Mouse (Mus musculus): Measurements from ENCODE around the gene Ppm1h. TPM values are rescaled to one million over a fixed set of nuclear protein-coding genes. Genes with fewer than 3 reads are reported as not detected.

The Ppm1h gene
- 10 to 100 TPM; 67.7 to 79.8 (median 72.7) TPM for total RNA-seq (2022)

DNA sequence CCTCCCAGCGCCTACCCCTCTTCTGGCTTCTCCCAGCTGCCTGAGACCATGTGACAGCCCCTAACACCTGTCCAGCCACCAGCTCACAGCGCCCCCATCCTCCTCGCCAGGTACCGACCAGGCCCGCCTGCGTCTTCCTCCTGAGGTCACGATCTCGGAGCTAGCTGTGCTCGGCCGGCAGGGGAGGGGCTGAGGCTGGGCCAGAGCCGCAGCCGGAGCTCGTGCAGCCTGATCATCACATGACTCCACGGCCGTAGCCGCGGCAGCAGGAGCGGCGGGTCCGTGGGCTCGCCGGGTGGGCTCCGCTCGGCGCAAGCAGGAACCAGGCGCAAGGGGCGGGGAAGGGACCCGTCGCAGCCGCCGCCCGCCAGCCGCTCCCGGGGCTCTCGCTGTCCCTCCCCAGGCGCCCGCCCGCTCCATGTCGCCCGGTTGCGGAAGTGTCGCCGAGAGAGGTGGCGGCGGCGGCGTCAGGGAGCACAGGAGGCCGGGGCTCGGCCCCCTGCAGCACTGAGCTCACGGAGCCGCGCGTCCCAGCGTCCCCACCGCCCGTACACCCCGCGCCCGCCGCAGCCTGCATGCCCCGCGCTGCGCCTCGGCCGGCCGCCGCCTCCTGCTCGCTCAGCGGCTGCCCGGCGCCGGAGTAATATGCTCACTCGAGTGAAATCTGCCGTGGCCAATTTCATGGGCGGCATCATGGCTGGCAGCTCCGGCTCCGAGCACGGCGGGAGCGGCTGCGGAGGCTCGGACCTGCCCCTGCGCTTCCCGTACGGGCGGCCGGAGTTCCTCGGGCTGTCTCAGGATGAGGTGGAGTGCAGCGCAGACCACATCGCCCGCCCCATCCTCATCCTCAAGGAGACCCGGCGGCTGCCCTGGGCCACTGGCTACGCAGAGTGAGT is at the start of gene Ppm1h:
Gene Ppm1h (plus strand): TSS at position 222 of the 896 bp plus-strand sequence.
- DNase-seq (ENCODE audit: low spot score in 2 of 2): peak; percentile 51 to 56

- DNase-seq (ENCODE audit: low spot score in 2 of 2): no peak
Measured at GRCm38 (mm10) chr10:122629003-122629402, 49.6 kb upstream of the Ppm1h start.

- DNase-seq (ENCODE audit: low spot score in 2 of 2): no peak
Measured at GRCm38 (mm10) chr10:122639879-122640278, 38.7 kb upstream of the Ppm1h start.

DNA sequence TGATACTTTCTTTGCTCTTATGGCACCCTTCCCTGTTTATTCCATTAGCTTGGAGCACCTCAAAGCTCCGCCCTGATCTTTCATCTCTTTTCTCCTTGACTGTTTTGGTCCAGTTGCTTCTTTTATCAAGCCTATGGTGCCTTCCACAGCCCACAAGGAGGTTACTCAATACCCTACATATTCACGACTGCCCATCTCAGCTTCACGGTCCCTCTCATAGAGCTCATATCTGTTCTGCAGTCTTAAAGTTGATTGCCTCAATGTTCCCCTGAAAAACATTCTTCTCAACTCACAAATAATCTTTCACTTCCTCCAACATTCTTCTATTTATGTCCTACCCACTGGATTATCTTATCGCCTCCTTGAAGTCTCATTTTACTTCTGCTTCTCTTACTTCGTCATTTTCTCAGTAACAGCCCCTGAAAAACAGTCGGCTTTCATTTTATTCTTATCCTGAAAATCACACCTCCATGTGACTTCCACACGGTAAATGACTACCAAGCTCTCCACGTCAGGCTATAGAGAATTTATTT is 37.2 kb upstream of the Ppm1h start:
- no peak for DNase-seq (ENCODE audit: low spot score in 2 of 2)

GRCm38 (mm10) chr10:122642125-122642524 is 36.4 kb upstream of the Ppm1h start:
- DNase-seq (ENCODE audit: low spot score in 2 of 2): no peak

GRCm38 (mm10) chr10:122651932-122652331 is 26.6 kb upstream of the Ppm1h start:
- no peak for DNase-seq (ENCODE audit: low spot score in 2 of 2)

GRCm38 (mm10) chr10:122652578-122652977 is 26.0 kb upstream of the Ppm1h start:
- no peak for DNase-seq (ENCODE audit: low spot score in 2 of 2)

- no peak for DNase-seq (ENCODE audit: low spot score in 2 of 2)
Measured at GRCm38 (mm10) chr10:122665652-122666051, 12.9 kb upstream of the Ppm1h start.

DNA sequence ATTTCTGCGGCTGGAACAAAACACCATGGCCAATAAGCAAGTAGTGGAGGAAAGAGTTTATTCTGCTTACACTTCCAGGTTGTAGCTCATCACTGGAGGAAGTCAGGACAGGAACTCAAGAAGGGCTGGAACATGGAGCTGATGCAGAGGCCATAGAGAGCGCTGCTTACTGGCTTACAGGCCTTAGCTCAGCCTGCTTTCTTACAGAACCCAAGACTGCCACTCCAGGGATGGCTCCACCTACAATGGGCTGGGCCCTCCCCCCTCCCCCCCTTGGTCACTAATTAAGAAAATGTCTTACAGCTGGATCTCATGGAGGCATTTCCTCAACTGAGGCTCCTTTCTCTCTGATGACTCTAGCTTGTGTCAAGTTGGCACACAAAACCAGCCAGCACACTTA is 7.3 kb upstream of the Ppm1h start:
- DNase-seq (ENCODE audit: low spot score in 2 of 2): no peak

- no peak for DNase-seq (ENCODE audit: low spot score in 2 of 2)
Measured at GRCm38 (mm10) chr10:122672044-122672443, 6.5 kb upstream of the Ppm1h start.

GRCm38 (mm10) chr10:122679437-122680045 is 979 bp downstream of the Ppm1h start:
- DNase-seq (ENCODE audit: low spot score in 2 of 2): peak; percentile 18 to 28

GRCm38 (mm10) chr10:122680387-122681084 is 2.0 kb downstream of the Ppm1h start:
- DNase-seq (ENCODE audit: low spot score in 2 of 2): peak; percentile 39 to 47

DNA sequence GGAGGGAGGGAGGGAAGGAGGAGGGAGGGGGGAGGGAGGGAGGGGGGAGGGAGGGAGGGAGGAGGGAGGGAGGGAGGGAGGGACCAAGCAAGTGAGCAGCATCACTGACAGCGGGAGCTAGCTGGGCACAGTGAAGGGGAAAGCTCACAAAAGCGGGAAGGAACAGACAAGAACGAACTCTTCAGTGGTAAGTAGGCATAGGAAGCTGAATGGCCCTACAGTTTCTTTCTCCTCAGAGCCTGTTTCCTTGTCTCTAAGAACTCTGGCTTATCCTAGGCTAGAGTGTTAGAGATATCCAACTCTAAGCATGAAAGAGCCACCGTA is 2.5 kb downstream of the Ppm1h start:
- DNase-seq (ENCODE audit: low spot score in 2 of 2): no peak

DNA sequence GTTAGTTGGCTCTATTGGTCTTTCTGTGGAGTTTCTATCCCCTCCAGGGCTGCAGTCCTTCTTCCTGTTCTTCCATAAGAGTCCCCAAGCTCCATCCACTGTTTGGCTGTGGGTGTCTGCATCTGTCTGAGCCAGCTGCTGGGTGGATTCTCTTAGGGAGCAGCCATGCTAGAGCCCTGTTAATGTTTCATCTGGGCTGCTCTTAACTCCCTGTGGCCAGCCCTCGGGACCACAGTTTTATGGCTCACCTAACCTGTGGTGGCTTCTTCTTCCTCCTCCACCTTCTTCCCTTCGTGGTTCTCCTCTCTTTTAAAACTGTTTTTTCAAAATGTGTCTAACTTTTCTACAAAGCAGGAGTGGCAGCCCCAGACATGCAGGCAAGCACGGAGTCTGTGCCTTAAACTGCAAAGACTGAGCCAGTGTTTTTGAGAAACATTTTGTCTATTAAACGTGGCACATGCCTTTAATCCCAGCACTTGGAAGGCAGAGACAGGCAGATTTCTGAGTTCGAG is 5.3 kb downstream of the Ppm1h start:
- no peak for DNase-seq (ENCODE audit: low spot score in 2 of 2)

DNA sequence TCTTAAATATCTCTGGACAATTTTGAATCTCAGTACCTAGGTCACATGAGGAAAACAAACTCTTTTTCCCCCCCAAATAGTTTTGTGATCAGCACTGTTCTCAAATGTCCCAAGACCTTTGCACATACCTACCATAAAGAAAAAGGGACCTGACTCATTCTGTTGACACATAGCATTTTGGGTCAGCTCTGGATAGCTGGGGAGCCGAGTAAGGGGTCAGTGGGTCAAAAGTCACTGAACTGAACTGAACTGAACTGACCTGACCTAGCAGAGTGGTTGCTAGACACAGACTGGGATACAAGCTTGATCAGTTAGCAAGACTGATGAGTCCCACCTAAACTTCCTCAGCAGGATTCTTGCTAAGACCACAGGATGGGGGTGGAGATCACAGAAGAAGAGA is 6.7 kb downstream of the Ppm1h start:
- no peak for DNase-seq (ENCODE audit: low spot score in 2 of 2)

DNA sequence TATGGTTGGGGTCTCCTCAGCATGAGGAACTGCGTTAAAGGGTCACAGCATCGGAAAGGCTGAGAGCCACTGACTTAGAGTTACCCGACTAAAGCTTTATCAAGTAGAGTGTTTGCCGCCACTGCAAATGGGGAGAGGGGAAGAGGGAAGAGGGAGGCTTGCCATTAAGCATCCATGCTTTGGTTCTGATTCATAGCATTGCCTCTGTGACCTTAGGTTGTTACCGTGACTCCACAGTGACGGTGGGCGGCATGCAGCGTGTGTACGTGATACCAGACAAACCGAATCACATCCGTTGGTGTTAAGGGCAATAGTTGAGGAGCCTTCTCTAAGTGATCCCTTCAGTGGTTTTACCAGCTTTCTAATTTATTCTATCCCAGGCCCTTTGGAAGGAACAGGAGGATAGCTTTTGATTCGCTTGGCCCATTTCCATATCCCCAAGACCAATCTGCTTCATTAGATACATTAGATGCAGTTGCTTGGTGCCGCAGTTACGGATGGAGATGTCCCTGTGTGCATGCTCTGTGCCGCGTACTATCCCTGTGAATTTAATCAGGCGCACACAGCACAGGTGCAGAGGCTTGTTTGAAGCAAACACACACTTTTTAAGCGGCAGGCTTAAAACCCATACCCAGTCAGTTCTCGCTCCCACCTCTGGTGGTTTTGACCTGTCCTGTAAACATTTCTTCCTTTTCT is 7.4 kb downstream of the Ppm1h start:
- no peak for DNase-seq (ENCODE audit: low spot score in 2 of 2)

GRCm38 (mm10) chr10:122690698-122691097 is 12.1 kb downstream of the Ppm1h start:
- no peak for DNase-seq (ENCODE audit: low spot score in 2 of 2)

DNA sequence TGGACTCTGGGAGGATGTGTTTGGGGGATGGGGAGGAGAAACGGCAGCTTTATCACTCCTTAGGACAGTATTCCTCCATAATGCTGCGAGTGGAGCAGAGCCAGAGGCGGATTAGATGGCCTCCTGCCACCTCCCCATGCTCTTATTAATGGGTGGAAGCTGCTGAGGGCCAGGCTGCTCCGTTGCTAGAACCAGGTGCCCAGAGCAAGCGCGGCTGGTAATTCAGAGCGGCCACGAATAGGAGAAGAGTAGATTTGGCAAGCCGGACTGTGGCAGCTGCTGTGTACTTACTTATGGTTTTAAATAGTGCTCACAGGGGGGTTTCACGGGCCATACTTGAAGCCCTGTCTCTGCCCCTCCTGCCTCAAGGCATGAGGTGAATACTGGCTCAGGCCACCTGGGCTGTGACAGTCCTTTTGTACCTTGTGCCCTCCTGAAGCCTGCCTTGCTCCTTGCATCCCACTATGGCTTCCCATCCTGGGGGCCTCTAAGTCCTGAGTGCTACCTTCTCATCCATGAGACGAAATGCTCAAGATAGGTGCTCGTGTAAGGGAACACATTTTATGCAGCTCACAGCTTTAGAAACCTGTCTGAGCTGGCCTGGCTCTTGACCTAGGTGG is 14.7 kb downstream of the Ppm1h start:
- DNase-seq (ENCODE audit: low spot score in 2 of 2): peak in 1 of 2 experiments; percentile 51

DNA sequence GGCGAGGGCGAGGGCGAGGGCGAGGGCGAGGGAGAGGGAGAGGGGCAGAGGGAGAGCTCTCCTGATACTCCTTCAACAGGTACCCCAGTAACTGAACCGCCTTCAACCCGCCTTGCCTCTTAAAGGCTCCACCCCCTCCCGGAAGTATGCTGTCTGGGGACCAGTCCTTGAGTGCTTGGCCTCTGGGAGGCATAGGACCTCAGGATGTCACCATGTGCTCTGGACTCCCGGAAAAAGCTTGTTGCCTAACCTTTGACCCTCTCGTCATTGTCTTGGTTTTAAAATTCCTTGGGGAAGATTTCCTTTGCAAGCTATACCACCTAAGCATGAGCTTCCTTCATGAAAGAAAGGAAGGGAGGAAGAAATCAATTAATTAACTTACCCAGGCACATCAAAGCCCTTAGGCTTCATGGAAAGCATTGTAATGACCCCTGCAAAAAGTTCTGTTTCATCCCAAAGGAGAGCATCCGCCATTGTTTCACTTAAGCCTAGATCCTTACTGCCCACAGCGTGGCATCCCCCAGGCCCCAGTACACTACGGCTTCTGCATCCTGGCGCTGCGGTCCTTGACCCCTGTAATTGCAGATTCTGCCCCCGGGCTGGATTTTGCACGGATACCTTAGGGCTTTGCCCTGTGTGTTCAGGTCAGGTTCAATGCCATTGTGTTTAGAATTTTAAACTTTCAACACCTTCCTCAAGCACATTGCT is 15.5 kb downstream of the Ppm1h start:
- no peak for DNase-seq (ENCODE audit: low spot score in 2 of 2)

DNA sequence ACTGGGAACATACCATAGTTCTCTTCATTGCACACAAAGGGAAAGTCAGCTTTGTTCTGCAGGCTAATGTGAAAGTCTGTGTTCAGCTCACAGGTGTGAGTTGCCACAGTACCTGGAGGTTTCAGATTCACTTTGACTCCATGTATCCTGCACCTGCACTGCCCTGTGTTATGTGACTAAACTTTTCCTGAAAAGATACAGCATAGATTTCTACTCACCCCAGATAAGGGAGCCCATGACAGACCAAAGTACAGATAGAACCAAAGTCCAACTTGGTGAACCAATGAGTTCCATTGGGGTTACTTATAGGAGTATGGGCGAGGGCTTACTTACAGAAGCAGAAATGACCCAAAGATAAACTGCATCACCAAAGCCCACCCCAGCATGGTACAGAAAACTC is 17.8 kb downstream of the Ppm1h start:
- no peak for DNase-seq (ENCODE audit: low spot score in 2 of 2)

All from layer of hippocampus, adult 8-10 months (tissue).